Mouse (Mus musculus) thymus, adult 2 months (tissue): ENCODE data around the gene B230307C23Rik. TPM values are rescaled to one million over a fixed set of nuclear protein-coding genes. Genes with fewer than 3 reads are reported as not detected.
"Not testable (repeated sequence)": the region's sequence is repeated elsewhere in the genome, so short reads cannot be mapped to it uniquely, and the experiment has no call there.

Experiments used
- DNase-seq: peaks from one replicate; pipeline ENCODE4 v3.0.0; 2021
- H3K27ac ChIP-seq: fragments of 200-500 bp; 2 replicates; pipeline ENCODE4 v1.5.1; 2012; ENCODE audit warnings: low read length, control low read depth; ENCODE audit not compliant: control insufficient read depth, insufficient read depth
- H3K27me3 ChIP-seq: fragments of 200-500 bp; 2 replicates; pipeline ENCODE4 v1.6.1; 2012; ENCODE audit warnings: mild to moderate bottlenecking, low read length, moderate library complexity, mixed read lengths; ENCODE audit not compliant: control insufficient read depth, insufficient read depth
- H3K36me3 ChIP-seq: fragments of 200-500 bp; 2 replicates; pipeline ENCODE4 v1.6.1; 2012; ENCODE audit warnings: mild to moderate bottlenecking, low read length, moderate library complexity; ENCODE audit not compliant: control insufficient read depth, insufficient read depth
- H3K4me1 ChIP-seq: fragments of 200-500 bp; replicated peaks from 2 replicates; pipeline ENCODE4 v1.6.1; 2012; ENCODE audit warnings: low read length; ENCODE audit not compliant: control insufficient read depth, insufficient read depth
- H3K4me3 ChIP-seq: fragments of 200-500 bp; 2 replicates; pipeline ENCODE4 v1.5.1; 2012; ENCODE audit warnings: mild to moderate bottlenecking, low read length, control low read depth, moderate library complexity; ENCODE audit not compliant: control insufficient read depth, insufficient read depth
- CTCF ChIP-seq: fragments of 200-500 bp; IDR thresholded peaks from 2 replicates; pipeline ENCODE4 v1.5.1; 2012; ENCODE audit warnings: mild to moderate bottlenecking, control low read depth, low read length, moderate library complexity, borderline replicate concordance; ENCODE audit not compliant: control insufficient read depth, poor library complexity, insufficient read depth; ENCODE audit errors: extremely low read depth
- POLR2A ChIP-seq: fragments of 200-500 bp; IDR thresholded peaks from 2 replicates; pipeline ENCODE4 v1.6.1; 2012; ENCODE audit warnings: mild to moderate bottlenecking, low read length, control low read depth, moderate library complexity; ENCODE audit not compliant: control insufficient read depth, poor library complexity, insufficient read depth; ENCODE audit errors: extremely low read depth
- WGBS: fragments of 180-500 bp; shearing (Covaris S2); methylation state at CpG from one replicate; pipeline ENCODE4 v1.1.7; 2018; 5-methylcytosine and 5-hydroxymethylcytosine counted together
- polyA plus RNA-seq: library from polyadenylated mRNA; depleted of rRNA; stranded (reverse); fragments of >200 nt; gene quantifications from 2 replicates; pipeline ENCODE4 v1.2.3, GENCODE M21; 2012

B230307C23Rik gene
- polyA plus RNA-seq, 1 experiment: 9.9 TPM

DNA sequence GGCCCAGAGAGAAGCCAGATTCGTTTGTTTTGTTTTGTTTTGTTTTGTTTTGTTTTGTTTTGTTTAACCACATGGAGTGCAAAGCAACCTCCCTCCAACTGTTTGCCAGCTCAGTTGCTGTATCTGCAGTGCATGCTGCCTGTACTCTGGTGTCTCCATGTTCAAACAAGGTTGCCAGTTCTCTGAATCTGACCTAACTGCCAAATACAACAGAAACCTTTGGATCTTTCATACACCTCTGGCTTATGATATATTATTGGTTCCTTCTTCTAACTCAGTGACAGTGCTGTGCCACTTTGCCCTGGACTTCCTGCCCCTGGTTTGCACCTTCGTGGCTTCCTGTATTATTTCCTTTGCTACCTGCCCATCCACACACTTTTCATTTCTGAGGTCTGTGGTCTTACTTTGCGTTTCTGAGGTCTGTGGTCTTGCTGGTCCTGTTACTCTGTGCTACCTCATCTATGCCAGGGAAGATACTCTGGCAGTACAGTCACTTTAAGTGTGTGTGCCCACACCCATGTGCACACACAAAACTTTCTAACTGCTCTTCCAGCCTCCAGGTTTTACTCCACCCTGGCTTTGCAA lies 33.1 kb upstream of the B230307C23Rik start:
- Histone ChIP-seq H3K36me3 (no peaks in the 10 kb centered on the region), H3K27me3 (no peaks in the 10 kb centered on the region), H3K4me1 (peaks cover 2% of the 10 kb centered on the region), H3K4me3 (no peak overlapping the region), H3K27ac (no peak overlapping the region)
- no peak for DNase-seq
- TF ChIP-seq POLR2A: no peak
- no peak for TF ChIP-seq CTCF
- WGBS: 24% methylated on average over 3 of the region's 3 CpGs

DNA sequence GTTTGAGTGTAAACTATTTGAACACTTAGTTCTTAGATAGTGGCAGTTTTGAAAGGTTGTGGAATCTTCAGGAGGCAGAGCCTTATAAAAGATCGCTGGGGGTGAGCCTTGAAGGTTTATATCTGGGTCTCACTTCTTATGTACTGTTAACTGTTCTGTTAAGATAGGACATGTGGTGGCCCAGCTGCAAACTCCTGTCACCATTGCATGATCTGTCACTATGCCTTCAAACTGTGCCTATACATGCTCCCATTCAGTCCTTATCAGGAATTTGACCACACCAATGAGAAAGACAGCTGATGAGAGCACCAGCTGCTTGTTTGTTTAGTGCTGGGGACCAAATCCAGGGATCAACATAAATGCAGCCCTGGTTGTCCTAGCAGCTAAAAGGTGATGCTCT lies 19.8 kb upstream of the B230307C23Rik start:
- H3K27me3 ChIP-seq: no peaks in the 10 kb centered on the region
- H3K27ac ChIP-seq: no peak overlapping the region
- TF ChIP-seq POLR2A (no peak), CTCF (no peak)
- H3K4me1 ChIP-seq: no peaks in the 10 kb centered on the region
- DNase-seq: no peak
- no peak overlapping the region for H3K4me3 ChIP-seq
- 78% methylated on average over 1 of the region's 1 CpGs for WGBS
- no peaks in the 10 kb centered on the region for H3K36me3 ChIP-seq

DNA sequence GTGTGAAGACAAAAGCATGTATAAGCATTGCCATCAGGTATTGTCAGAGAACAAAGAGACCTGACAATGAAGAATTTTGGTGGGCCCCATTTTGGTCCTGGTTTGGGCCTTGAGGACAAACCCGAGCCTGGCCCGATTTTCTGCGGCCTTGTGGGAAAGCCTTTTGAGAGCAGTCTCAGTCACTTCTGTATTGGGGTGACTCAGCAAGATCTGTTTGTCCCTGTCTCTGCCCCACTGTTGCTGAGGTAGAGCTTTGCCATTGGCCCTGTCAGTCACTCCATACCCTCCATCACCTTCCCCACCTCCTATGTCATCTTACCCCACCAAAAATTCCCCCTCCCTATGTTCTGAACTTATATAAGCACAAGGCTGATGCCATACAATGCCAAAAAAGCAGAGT lies 19.4 kb upstream of the B230307C23Rik start:
- DNase-seq: no peak

DNA sequence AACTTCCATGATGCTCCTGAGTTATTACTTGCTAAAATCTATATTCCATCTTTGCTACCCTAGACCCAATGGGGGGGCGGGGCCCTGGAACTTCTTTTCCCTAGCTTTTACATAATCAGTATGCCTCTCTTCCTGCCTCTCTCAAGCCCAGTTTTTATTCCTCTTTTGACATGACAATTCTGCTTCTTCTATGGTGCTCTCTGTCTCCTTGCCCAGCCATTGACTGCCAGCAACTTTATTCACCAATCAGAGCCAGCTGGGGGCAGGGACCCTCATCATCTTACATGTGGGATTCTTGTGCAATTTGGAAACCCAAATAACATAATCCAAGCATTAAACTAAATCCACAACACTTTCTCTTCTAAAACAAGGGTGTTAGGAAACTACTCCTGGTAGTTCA lies 15.8 kb upstream of the B230307C23Rik start:
- TF ChIP-seq CTCF (no peak), POLR2A (no peak)
- H3K27me3 ChIP-seq: no peaks in the 10 kb centered on the region
- no peaks in the 10 kb centered on the region for H3K36me3 ChIP-seq
- no peak overlapping the region for H3K27ac ChIP-seq
- no peak for DNase-seq
- WGBS: 97% methylated on average over 1 of the region's 1 CpGs
- H3K4me1 ChIP-seq: no peaks in the 10 kb centered on the region
- no peak overlapping the region for H3K4me3 ChIP-seq

More for the DNA sequence above, 19.4 kb upstream of the B230307C23Rik start:
- no peak overlapping the region for H3K27ac ChIP-seq
- no peak overlapping the region for H3K4me3 ChIP-seq
- H3K27me3 ChIP-seq: no peaks in the 10 kb centered on the region
- H3K4me1 ChIP-seq: no peaks in the 10 kb centered on the region
- H3K36me3 ChIP-seq: no peaks in the 10 kb centered on the region
- 88% methylated on average over 3 of the region's 3 CpGs for WGBS
- no peak for TF ChIP-seq POLR2A
- TF ChIP-seq CTCF: no peak

DNA sequence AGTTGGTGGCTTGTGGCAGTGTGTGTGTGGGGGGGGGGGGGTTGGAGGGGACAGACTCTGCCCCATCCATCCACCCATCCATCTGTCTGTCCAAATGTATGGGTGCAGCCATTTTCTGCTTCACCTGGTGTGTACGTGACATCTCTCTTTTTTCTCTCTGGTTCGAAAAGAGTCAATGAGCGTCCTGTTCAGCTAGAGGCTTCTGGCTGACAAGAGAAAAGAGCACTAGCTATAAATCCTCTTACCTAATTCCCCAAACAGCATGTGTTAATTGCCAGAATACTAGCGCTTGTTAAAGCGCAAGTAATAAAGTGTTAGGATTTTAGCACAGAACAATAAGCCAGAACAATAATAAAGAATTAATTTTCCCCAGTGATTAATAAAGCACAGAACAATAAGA lies 12.5 kb upstream of the B230307C23Rik start:
- Histone ChIP-seq H3K27me3 (no peaks in the 10 kb centered on the region), H3K4me3 (no peak overlapping the region), H3K4me1 (no peaks in the 10 kb centered on the region), H3K36me3 (no peaks in the 10 kb centered on the region), H3K27ac (no peak overlapping the region)
- TF ChIP-seq POLR2A (no peak), CTCF (no peak)
- WGBS: 94% methylated on average over 5 of the region's 5 CpGs
- no peak for DNase-seq

DNA sequence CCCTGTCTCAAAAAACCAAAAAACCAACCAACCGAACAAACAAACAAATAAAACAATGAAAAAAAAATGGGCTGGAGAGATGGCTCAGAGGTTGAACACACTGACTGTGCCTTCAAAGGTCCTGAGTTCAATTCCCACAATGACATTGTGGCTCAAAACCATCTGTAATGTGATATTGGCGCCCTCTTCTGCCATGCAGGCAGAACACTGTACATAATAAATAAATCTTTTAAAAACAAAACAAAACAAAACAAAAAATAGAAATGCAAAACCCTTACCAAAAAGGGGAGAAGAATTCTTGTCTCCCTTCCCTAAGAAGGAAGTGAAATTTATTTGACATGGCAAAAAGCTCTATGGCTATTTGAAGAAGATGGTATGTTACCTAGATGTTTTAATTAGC lies 5.6 kb upstream of the B230307C23Rik start:
- Histone ChIP-seq H3K27me3 (no peaks in the 10 kb centered on the region), H3K4me1 (peaks cover 5% of the 10 kb centered on the region; the same call in 1 of the 2 replicates), H3K4me3 (no peak overlapping the region), H3K27ac (no peak overlapping the region), H3K36me3 (no peaks in the 10 kb centered on the region)
- no peak for DNase-seq
- WGBS: 89% methylated on average over 2 of the region's 2 CpGs
- no peak for TF ChIP-seq CTCF
- TF ChIP-seq POLR2A: no peak

DNA sequence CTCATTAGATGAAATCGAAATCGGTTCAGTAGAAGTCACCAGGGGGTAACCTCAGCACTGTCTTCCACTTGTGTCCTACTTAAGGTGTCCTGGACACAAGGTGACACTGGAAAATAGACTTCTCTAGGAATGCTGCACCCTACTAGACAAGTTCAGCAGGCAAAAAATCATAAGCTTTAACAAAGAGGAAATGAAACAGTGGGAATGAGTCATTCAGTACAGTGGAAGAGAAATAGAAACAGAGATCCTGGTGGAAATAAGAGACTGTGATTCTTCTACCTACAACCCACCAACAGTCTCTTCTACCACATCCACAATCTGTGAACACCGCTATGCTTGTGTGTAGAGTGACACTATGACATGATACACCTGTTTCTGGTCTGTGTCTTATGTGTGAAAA lies 4.6 kb upstream of the B230307C23Rik start:
- 83% methylated on average over 3 of the region's 3 CpGs for WGBS
- H3K4me1 ChIP-seq, DNase-seq, H3K27ac ChIP-seq, H3K36me3 ChIP-seq, H3K27me3 ChIP-seq, H3K4me3 ChIP-seq: not testable (repeated sequence)
